Mouse (Mus musculus): ENCODE results near the gene Qtrt1. TPM values are rescaled to one million over a fixed set of nuclear protein-coding genes. Genes with fewer than 3 reads are reported as not detected.
A peak's percentile ranks its signal among the peaks of the same experiment; 100 is the strongest.

The Qtrt1 gene
- polyA plus RNA-seq, 1 experiment from 2014 or later = 65.4 TPM

GRCm38 (mm10) chr9:21426013-21426412, 14.4 kb downstream of the Qtrt1 start:
- Histone ChIP-seq H3K36me3 (ENCODE audit: control insufficient read depth, insufficient read depth, low read length) (no peaks in the 10 kb centered on the region), H3K27ac (ENCODE audit: low read length) (no peak overlapping the region), H3K9me3 (ENCODE audit: control insufficient read depth, low read depth, low read length) (no peaks in the 10 kb centered on the region), H3K4me3 (ENCODE audit: low read depth, low read length) (peak overlapping the region; percentile 92), H3K27me3 (ENCODE audit: control insufficient read depth, insufficient read depth, low read length) (no peaks in the 10 kb centered on the region), H3K9ac (replicated peaks; ENCODE audit: low read depth, low read length) (peak overlapping the region; percentile 82), H3K4me1 (ENCODE audit: control insufficient read depth, insufficient read depth, low read length) (peaks cover 8% of the 10 kb centered on the region), H3K4me2 (replicated peaks; ENCODE audit: low read depth, low read length) (peak overlapping the region; percentile 77)
- no peak for ATAC-seq (ENCODE audit: insufficient number of reproducible peaks, insufficient read depth, low FRiP score, low read depth)
- 10% methylated on average over 1 of the region's 1 CpGs for WGBS

- H3K27ac ChIP-seq (ENCODE audit: low read length) = no peak overlapping the region
- H3K4me3 ChIP-seq (ENCODE audit: low read depth, low read length) = no peak overlapping the region
- H3K9me3 ChIP-seq (ENCODE audit: control insufficient read depth, low read depth, low read length) = no peaks in the 10 kb centered on the region
- H3K36me3 ChIP-seq (ENCODE audit: control insufficient read depth, insufficient read depth, low read length) = no peaks in the 10 kb centered on the region
- ATAC-seq (ENCODE audit: insufficient number of reproducible peaks, insufficient read depth, low FRiP score, low read depth) = no peak
- no peaks in the 10 kb centered on the region for H3K27me3 ChIP-seq (ENCODE audit: control insufficient read depth, insufficient read depth, low read length)
- H3K9ac ChIP-seq (replicated peaks; ENCODE audit: low read depth, low read length) = peak overlapping the region; percentile 82; the same call in 1 of the 2 replicates
- H3K4me2 ChIP-seq (replicated peaks; ENCODE audit: low read depth, low read length) = peak overlapping the region; percentile 77
- peaks cover 8% of the 10 kb centered on the region for H3K4me1 ChIP-seq (ENCODE audit: control insufficient read depth, insufficient read depth, low read length)
- WGBS = 68% methylated on average over 2 of the region's 2 CpGs
Observed at GRCm38 (mm10) chr9:21426525-21426924, 14.9 kb downstream of the Qtrt1 start.

DNA sequence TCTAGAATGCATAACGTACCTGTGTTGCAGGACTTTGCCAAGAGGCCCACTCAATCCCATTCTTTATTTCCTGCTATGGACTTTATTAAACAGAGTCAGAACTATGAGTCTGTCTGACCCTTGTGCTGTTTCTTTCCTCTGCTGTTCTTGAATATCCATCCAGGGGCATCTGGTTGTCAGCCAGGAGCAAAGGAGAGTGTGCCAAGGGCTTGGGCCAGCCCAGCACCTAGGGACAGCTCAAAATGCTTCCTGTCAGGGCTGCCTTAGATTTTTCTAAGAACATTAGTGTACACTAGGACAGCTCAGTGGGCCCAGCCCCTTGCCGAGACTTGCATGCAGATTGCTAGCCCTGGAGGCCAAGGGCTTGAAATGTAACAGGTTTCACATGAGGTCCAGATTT, 16.1 kb downstream of the Qtrt1 start:
- 87% methylated on average over 2 of the region's 2 CpGs for WGBS
- no peaks in the 10 kb centered on the region for H3K27me3 ChIP-seq (ENCODE audit: control insufficient read depth, insufficient read depth, low read length)
- no peak overlapping the region for H3K27ac ChIP-seq (ENCODE audit: low read length)
- no peak for ATAC-seq (ENCODE audit: insufficient number of reproducible peaks, insufficient read depth, low FRiP score, low read depth)
- H3K9me3 ChIP-seq (ENCODE audit: control insufficient read depth, low read depth, low read length) = no peaks in the 10 kb centered on the region
- H3K4me2 ChIP-seq (replicated peaks; ENCODE audit: low read depth, low read length) = no peak overlapping the region
- no peak overlapping the region for H3K9ac ChIP-seq (replicated peaks; ENCODE audit: low read depth, low read length)
- peaks cover 8% of the 10 kb centered on the region for H3K4me1 ChIP-seq (ENCODE audit: control insufficient read depth, insufficient read depth, low read length)
- H3K4me3 ChIP-seq (ENCODE audit: low read depth, low read length) = no peak overlapping the region
- no peaks in the 10 kb centered on the region for H3K36me3 ChIP-seq (ENCODE audit: control insufficient read depth, insufficient read depth, low read length)

- Histone ChIP-seq H3K27me3 (ENCODE audit: control insufficient read depth, insufficient read depth, low read length) (no peaks in the 10 kb centered on the region), H3K9me3 (ENCODE audit: control insufficient read depth, low read depth, low read length) (no peaks in the 10 kb centered on the region), H3K9ac (replicated peaks; ENCODE audit: low read depth, low read length) (no peak overlapping the region), H3K4me3 (ENCODE audit: low read depth, low read length) (no peak overlapping the region), H3K27ac (ENCODE audit: low read length) (no peak overlapping the region), H3K4me1 (ENCODE audit: control insufficient read depth, insufficient read depth, low read length) (peaks cover 8% of the 10 kb centered on the region), H3K36me3 (ENCODE audit: control insufficient read depth, insufficient read depth, low read length) (no peaks in the 10 kb centered on the region), H3K4me2 (replicated peaks; ENCODE audit: low read depth, low read length) (no peak overlapping the region)
- 89% methylated on average over 6 of the region's 6 CpGs for WGBS
- ATAC-seq (ENCODE audit: insufficient number of reproducible peaks, insufficient read depth, low FRiP score, low read depth) = no peak
Observed at GRCm38 (mm10) chr9:21428178-21428577, 16.5 kb downstream of the Qtrt1 start.

- ATAC-seq (ENCODE audit: insufficient number of reproducible peaks, insufficient read depth, low FRiP score, low read depth) = no peak
- Histone ChIP-seq H3K4me1 (ENCODE audit: control insufficient read depth, insufficient read depth, low read length) (peaks cover 6% of the 10 kb centered on the region), H3K27ac (ENCODE audit: low read length) (no peak overlapping the region), H3K36me3 (ENCODE audit: control insufficient read depth, insufficient read depth, low read length) (no peaks in the 10 kb centered on the region), H3K9me3 (ENCODE audit: control insufficient read depth, low read depth, low read length) (no peaks in the 10 kb centered on the region), H3K4me2 (replicated peaks; ENCODE audit: low read depth, low read length) (no peak overlapping the region), H3K4me3 (ENCODE audit: low read depth, low read length) (no peak overlapping the region), H3K27me3 (ENCODE audit: control insufficient read depth, insufficient read depth, low read length) (no peaks in the 10 kb centered on the region), H3K9ac (replicated peaks; ENCODE audit: low read depth, low read length) (no peak overlapping the region)
- 87% methylated on average over 7 of the region's 7 CpGs for whole genome bisulfite sequencing
Observed at GRCm38 (mm10) chr9:21430724-21431123, 19.1 kb downstream of the Qtrt1 start.

- ATAC-seq (ENCODE audit: insufficient number of reproducible peaks, insufficient read depth, low FRiP score, low read depth) = no peak
- H3K4me3 ChIP-seq (ENCODE audit: low read depth, low read length) = no peak overlapping the region
- no peak overlapping the region for H3K4me2 ChIP-seq (replicated peaks; ENCODE audit: low read depth, low read length)
Observed at GRCm38 (mm10) chr9:21432066-21432465, 20.4 kb downstream of the Qtrt1 start.

GRCm38 (mm10) chr9:21433766-21434165, 22.1 kb downstream of the Qtrt1 start:
- WGBS = 94% methylated on average over 8 of the region's 8 CpGs
- Histone ChIP-seq H3K4me3 (ENCODE audit: low read depth, low read length) (no peak overlapping the region), H3K4me2 (replicated peaks; ENCODE audit: low read depth, low read length) (no peak overlapping the region), H3K27ac (ENCODE audit: low read length) (no peak overlapping the region), H3K36me3 (ENCODE audit: control insufficient read depth, insufficient read depth, low read length) (no peaks in the 10 kb centered on the region), H3K4me1 (ENCODE audit: control insufficient read depth, insufficient read depth, low read length) (peaks cover 6% of the 10 kb centered on the region; the same call in 1 of the 2 replicates), H3K9me3 (ENCODE audit: control insufficient read depth, low read depth, low read length) (no peaks in the 10 kb centered on the region), H3K27me3 (ENCODE audit: control insufficient read depth, insufficient read depth, low read length) (no peaks in the 10 kb centered on the region), H3K9ac (replicated peaks; ENCODE audit: low read depth, low read length) (no peak overlapping the region)
- ATAC-seq (ENCODE audit: insufficient number of reproducible peaks, insufficient read depth, low FRiP score, low read depth) = no peak

More at GRCm38 (mm10) chr9:21432066-21432465, 20.4 kb downstream of the Qtrt1 start:
- 82% methylated on average over 7 of the region's 7 CpGs for WGBS
- Histone ChIP-seq H3K27ac (ENCODE audit: low read length) (no peak overlapping the region), H3K9me3 (ENCODE audit: control insufficient read depth, low read depth, low read length) (no peaks in the 10 kb centered on the region), H3K4me1 (ENCODE audit: control insufficient read depth, insufficient read depth, low read length) (no peaks in the 10 kb centered on the region), H3K36me3 (ENCODE audit: control insufficient read depth, insufficient read depth, low read length) (no peaks in the 10 kb centered on the region), H3K27me3 (ENCODE audit: control insufficient read depth, insufficient read depth, low read length) (no peaks in the 10 kb centered on the region), H3K9ac (replicated peaks; ENCODE audit: low read depth, low read length) (no peak overlapping the region)

DNA sequence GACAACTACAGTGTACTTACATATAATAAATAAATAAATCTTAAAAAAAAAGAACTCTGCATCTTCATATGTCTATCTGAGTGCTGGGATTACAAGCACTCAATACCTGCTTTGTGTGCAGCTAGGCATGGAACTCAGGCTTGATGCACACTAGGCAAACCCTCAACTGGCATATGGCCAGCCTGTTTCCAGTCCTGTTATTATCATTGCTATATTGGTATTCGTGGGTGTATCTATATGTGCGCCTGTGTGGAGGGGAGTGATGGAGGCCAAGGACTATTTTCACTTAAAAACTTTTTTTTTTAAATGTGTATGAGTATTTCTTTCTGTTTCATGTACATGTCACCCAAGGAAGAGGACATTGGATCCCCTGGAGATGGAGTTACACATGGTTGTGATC, 22.8 kb downstream of the Qtrt1 start:
- Histone ChIP-seq H3K27me3 (ENCODE audit: control insufficient read depth, insufficient read depth, low read length) (no peaks in the 10 kb centered on the region), H3K36me3 (ENCODE audit: control insufficient read depth, insufficient read depth, low read length) (no peaks in the 10 kb centered on the region), H3K27ac (ENCODE audit: low read length) (no peak overlapping the region), H3K9me3 (ENCODE audit: control insufficient read depth, low read depth, low read length) (no peaks in the 10 kb centered on the region), H3K9ac (replicated peaks; ENCODE audit: low read depth, low read length) (no peak overlapping the region), H3K4me2 (replicated peaks; ENCODE audit: low read depth, low read length) (no peak overlapping the region), H3K4me1 (ENCODE audit: control insufficient read depth, insufficient read depth, low read length) (peaks cover 6% of the 10 kb centered on the region; the same call in 1 of the 2 replicates), H3K4me3 (ENCODE audit: low read depth, low read length) (no peak overlapping the region)
- ATAC-seq (ENCODE audit: insufficient number of reproducible peaks, insufficient read depth, low FRiP score, low read depth) = no peak
- 95% methylated on average over 2 of the region's 2 CpGs for WGBS
